Mouse (Mus musculus) adrenal gland, postnatal 4 days (tissue): ENCODE measurements around the gene Zfp457. TPM values are rescaled to one million over a fixed set of nuclear protein-coding genes. Genes with fewer than 3 reads are reported as not detected.
"Not testable (repeated sequence)": the region's sequence is repeated elsewhere in the genome, so short reads cannot be mapped to it uniquely, and the experiment has no call there.

Source experiments
- DNase-seq, 2 experiments: peaks; one replicate each; pipeline ENCODE4 v3.0.0; 2021 to 2022; ENCODE audit warnings: low spot score in 2 of 2, mixed read lengths in 2 of 2
- long read RNA-seq, 2 experiments: library from polyadenylated mRNA; stranded (forward); transcript quantifications; one replicate each; pipeline ENCODE4 v2.0.0; 2021
- total RNA-seq, 2 experiments: library from RNA; stranded (reverse); gene quantifications; 2 replicates each; pipeline ENCODE4 v1.2.3; 2021

Zfp457 gene
- 1 to 10 TPM; 3.2 to 3.9 TPM for total RNA-seq
- long read RNA-seq, experiment 1 = 0 reads
- long read RNA-seq, experiment 2, partial matches to known transcripts = 0 of 1 reads
- long read RNA-seq, experiment 2, other reads (novel, unspliced or antisense) = 0 of 1 reads

GRCm38 (mm10) chr13:67305822-67306672, at the start of gene Zfp457:
TSS of gene Zfp457 (minus strand) at chr13:67306485.
- peak; percentile 33 to 66 for DNase-seq

- DNase-seq = no peak
Observed at GRCm38 (mm10) chr13:67351854-67352253, 45.6 kb upstream of the Zfp457 start.

GRCm38 (mm10) chr13:67343422-67343821, 37.1 kb upstream of the Zfp457 start:
- DNase-seq = no peak

GRCm38 (mm10) chr13:67332877-67333276, 26.6 kb upstream of the Zfp457 start:
- DNase-seq = no peak

GRCm38 (mm10) chr13:67332019-67332724, 25.9 kb upstream of the Zfp457 start, which contains the start of gene Zfp595:
TSS of gene Zfp595 (minus strand) at chr13:67332570.
- DNase-seq = peak; percentile 11 to 65

- no peak for DNase-seq
Observed at GRCm38 (mm10) chr13:67306718-67307117, 433 bp upstream of the Zfp457 start.

- no peak for DNase-seq
Observed at GRCm38 (mm10) chr13:67278314-67278713, 28.0 kb downstream of the Zfp457 start, which contains the start of gene Zfp458. TSS of gene Zfp458 (minus strand) at chr13:67278466.

- DNase-seq = not testable (repeated sequence)
Observed at GRCm38 (mm10) chr13:67269383-67270065, 36.8 kb downstream of the Zfp457 start.

GRCm38 (mm10) chr13:67268568-67269369, 37.5 kb downstream of the Zfp457 start:
- DNase-seq = peak in 1 of 2 experiments; percentile 33

Other genes with a start within 250 kb of the Zfp457 start
- 1 to 10 TPM; 2.8 to 2.9 TPM for gene Zfp712, start 245.3 kb downstream of the Zfp457 start, total RNA-seq
- gene Zfp708, start 208.5 kb downstream of the Zfp457 start, total RNA-seq = 1 to 10 TPM; 1.6 to 2.1 TPM
- gene Gm28557, start 197.9 kb downstream of the Zfp457 start, total RNA-seq = 1 to 10 TPM; 3.3 to 3.8 TPM
- under 1 TPM; 0.22 to 0.31 TPM for gene Rslcan18, start 190.2 kb downstream of the Zfp457 start, total RNA-seq
- 1 to 10 TPM; 6.5 to 7.4 TPM for gene Zfp759, start 184.8 kb downstream of the Zfp457 start, total RNA-seq
- 1 to 10 TPM; 7.5 to 9.3 TPM for gene Rsl1, start 133.3 kb downstream of the Zfp457 start, total RNA-seq
- 1 to 10 TPM; 3.1 to 3.6 TPM for gene Zfp455, start 112.0 kb downstream of the Zfp457 start, total RNA-seq
- 1 to 10 TPM; 6.2 to 6.9 TPM for gene Zfp458, start 28.0 kb downstream of the Zfp457 start, total RNA-seq
- gene Zfp595, start 26.1 kb upstream of the Zfp457 start, total RNA-seq = 1 to 10 TPM; 5.0 to 5.1 TPM
- gene Gm28044, start 54.1 kb upstream of the Zfp457 start, total RNA-seq = 1 to 10 TPM; 1.3 to 2.4 TPM
- gene Zfp953, start 54.1 kb upstream of the Zfp457 start, total RNA-seq = 1 to 10 TPM; 3.0 to 3.2 TPM
- gene Gm28041, start 69.2 kb upstream of the Zfp457 start, total RNA-seq = 1 to 10 TPM; 1.1 to 1.2 TPM
- 1 to 10 TPM; 1.8 to 2.5 TPM for gene Zfp456, start 69.3 kb upstream of the Zfp457 start, total RNA-seq
- gene Zfp429, start 93.3 kb upstream of the Zfp457 start, total RNA-seq = 1 to 10 TPM; 4.7 to 6.0 TPM
- gene Zfp459, start 114.9 kb upstream of the Zfp457 start, total RNA-seq = 1 to 10 TPM in 1 of 2 experiments, under 1 TPM in 1; 0.85 to 1.5 TPM
- gene Zfp874a, start 145.1 kb upstream of the Zfp457 start, total RNA-seq = 10 to 100 TPM; 14.9 to 15.5 TPM
- 10 to 100 TPM; 14.2 to 16.1 TPM for gene Zfp874b, start 177.8 kb upstream of the Zfp457 start, total RNA-seq
- 1 to 10 TPM; 8.4 to 8.5 TPM for gene Zfp58, start 194.1 kb upstream of the Zfp457 start, total RNA-seq
- gene Gm26965, start 219.7 kb upstream of the Zfp457 start, total RNA-seq = not detected
- gene Zfp87, start 219.7 kb upstream of the Zfp457 start, total RNA-seq = 10 to 100 TPM; 18.7 to 23.0 TPM
- 10 to 100 TPM; 10.4 to 11.8 TPM for gene Zfp748, start 247.3 kb upstream of the Zfp457 start, total RNA-seq